Mouse (Mus musculus) forebrain, embryonic 14.5 days (tissue): ENCODE measurements around the gene Sgta. TPM values are rescaled to one million over a fixed set of nuclear protein-coding genes. Genes with fewer than 3 reads are reported as not detected.

Experiments used
- ATAC-seq: fragments of 200-750 bp; cut with Nextera tagmentation; 2 replicates; pipeline ENCODE4 v1.8.0; 2017; ENCODE audit warnings: mild to moderate bottlenecking, moderate library complexity
- DNase-seq: peaks from one replicate; pipeline ENCODE4 v3.0.0-alpha.2; 2015; ENCODE audit warnings: low spot score
- H3K27ac ChIP-seq: fragments of 300-500 bp; sonication (generic); 2 replicates; pipeline ENCODE4 v1.5.1; 2014; ENCODE audit warnings: low read depth, mild to moderate bottlenecking, control low read depth, low read length, moderate library complexity
- H3K27me3 ChIP-seq: fragments of 300-500 bp; sonication (generic); replicated peaks from 2 replicates; pipeline ENCODE4 v1.6.1; 2014; ENCODE audit warnings: low read length, control low read depth, mixed read lengths; ENCODE audit not compliant: control insufficient read depth, insufficient read depth
- H3K36me3 ChIP-seq: fragments of 300-500 bp; sonication (generic); 2 replicates; pipeline ENCODE4 v1.6.1; 2014; ENCODE audit warnings: low read length, control low read depth; ENCODE audit not compliant: control insufficient read depth, insufficient read depth
- H3K4me1 ChIP-seq: fragments of 300-500 bp; sonication (generic); 2 replicates; pipeline ENCODE4 v1.6.1; 2014; ENCODE audit warnings: antibody characterized with exemption, low read length, control low read depth; ENCODE audit not compliant: control insufficient read depth, insufficient read depth
- H3K4me2 ChIP-seq: fragments of 300-500 bp; sonication (generic); 2 replicates; pipeline ENCODE4 v1.6.1; 2014; ENCODE audit warnings: mild to moderate bottlenecking, control low read depth, low read length
- H3K4me3 ChIP-seq: fragments of 300-500 bp; sonication (generic); 2 replicates; pipeline ENCODE4 v1.5.1; 2014; ENCODE audit warnings: low read depth, low read length, control low read depth
- H3K9ac ChIP-seq: fragments of 300-500 bp; sonication (generic); 2 replicates; pipeline ENCODE4 v1.6.1; 2014; ENCODE audit warnings: mild to moderate bottlenecking, low read length, control low read depth, moderate library complexity
- H3K9me3 ChIP-seq: fragments of 300-500 bp; sonication (generic); replicated peaks from 2 replicates; pipeline ENCODE4 v1.6.1; 2016; ENCODE audit warnings: low read length, control low read depth, mixed read lengths; ENCODE audit not compliant: control insufficient read depth
- WGBS: fragments of 180-500 bp; shearing (Covaris S2); extraction: QIAGEN DNeasy Blood & Tissue Kit; methylation state at CpG from one replicate; pipeline ENCODE4 v1.1.7; 2014; 5-methylcytosine and 5-hydroxymethylcytosine counted together
- polyA plus RNA-seq: library from polyadenylated mRNA; unstranded; fragments of >200 nt; fragmentation: Nextera tagmentation; extraction: Ambion mirVana; gene quantifications from 2 replicates; pipeline ENCODE4 v1.2.1, GENCODE M21; 2014

Gene Sgta
- polyA plus RNA-seq, 1 experiment from 2014 or later: 304 TPM

GRCm38 (mm10) chr10:81026857-81027256, 33.1 kb downstream of the Sgta start:
- Histone ChIP-seq H3K4me3 (no peak overlapping the region), H3K4me1 (0 out of 2 replicates have a peak, but pooled peaks cover 8% of the 10 kb centered on the region), H3K4me2 (no peak overlapping the region), H3K27ac (no peak overlapping the region), H3K9ac (no peak overlapping the region), H3K27me3 (no peaks in the 10 kb centered on the region; the same call in 1 of the 2 replicates), H3K9me3 (no peaks in the 10 kb centered on the region), H3K36me3 (peaks cover 21% of the 10 kb centered on the region)
- ATAC-seq (no peak), DNase-seq (no peak)
- 89% methylated on average over 5 of the region's 5 CpGs for WGBS

GRCm38 (mm10) chr10:81025639-81026275, 34.2 kb downstream of the Sgta start, which contains the start of gene Diras1:
Gene Diras1, minus strand, starts transcription at chr10:81025662.
- 43% methylated on average over 12 of the region's 12 CpGs for WGBS
- Histone ChIP-seq H3K27ac (no peak within 1 kb of the TSS), H3K27me3 (no peaks in the 10 kb centered on the region; the same call in 1 of the 2 replicates), H3K4me3 (peak within 1 kb of the TSS; percentile 44), H3K4me1 (0 out of 2 replicates have a peak, but pooled peaks cover 8% of the 10 kb centered on the region), H3K4me2 (peak within 1 kb of the TSS; percentile 72), H3K9ac (peak within 1 kb of the TSS; percentile 67), H3K36me3 (peaks cover 12% of the 10 kb centered on the region), H3K9me3 (no peaks in the 10 kb centered on the region)
- ATAC-seq: no peak; the same call in 1 of the 2 replicates
- DNase-seq: no peak

- no peak for DNase-seq
- WGBS: 2% methylated on average over 21 of the region's 43 CpGs
- no peaks in the 10 kb centered on the region; the same call in 1 of the 2 replicates for H3K27me3 ChIP-seq
- 0 out of 2 replicates have a peak, but pooled peaks cover 8% of the 10 kb centered on the region for H3K4me1 ChIP-seq
- peak overlapping the region; percentile 67 for H3K9ac ChIP-seq
- H3K9me3 ChIP-seq: no peaks in the 10 kb centered on the region
- peak overlapping the region; percentile 44 for H3K4me3 ChIP-seq
- peaks cover 6% of the 10 kb centered on the region for H3K36me3 ChIP-seq
- peak; percentile 68 for ATAC-seq
- peak overlapping the region; percentile 72 for H3K4me2 ChIP-seq
- H3K27ac ChIP-seq: no peak overlapping the region
Measured at GRCm38 (mm10) chr10:81025047-81025621, 34.8 kb downstream of the Sgta start.

DNA sequence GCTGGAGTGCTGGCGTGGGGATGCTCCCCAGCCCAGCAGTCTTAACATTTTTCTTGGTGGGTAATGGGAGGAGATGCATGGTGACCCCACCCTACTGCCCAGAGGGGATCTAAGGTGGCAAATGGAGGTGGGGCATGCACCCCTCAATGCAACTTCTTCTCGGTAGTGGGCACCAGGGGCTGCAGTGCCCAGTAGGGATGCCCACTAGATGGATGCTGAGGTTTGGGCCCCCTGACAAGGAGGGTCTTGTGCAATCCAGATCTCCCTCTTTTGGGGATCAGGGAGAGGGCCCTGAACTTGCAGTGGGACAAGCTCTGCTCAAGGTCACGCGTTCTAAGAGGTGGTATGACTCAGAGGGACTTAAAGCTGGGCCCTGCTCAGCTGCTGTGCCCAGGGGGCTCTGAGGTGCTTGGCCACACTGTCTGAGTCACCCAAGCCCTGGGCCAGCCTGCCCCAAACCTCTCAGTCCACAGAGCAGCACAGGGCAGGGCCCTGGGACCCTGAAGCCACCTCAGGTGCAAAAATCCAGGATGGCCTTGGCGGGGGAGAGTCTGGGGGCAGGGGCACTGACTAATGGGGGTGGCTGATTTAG, 35.5 kb downstream of the Sgta start:
- peak overlapping the region; percentile 44 for H3K4me3 ChIP-seq
- no peaks in the 10 kb centered on the region for H3K36me3 ChIP-seq
- 73% methylated on average over 5 of the region's 5 CpGs for WGBS
- no peaks in the 10 kb centered on the region; the same call in 1 of the 2 replicates for H3K27me3 ChIP-seq
- ATAC-seq (no peak), DNase-seq (no peak)
- H3K27ac ChIP-seq: no peak overlapping the region
- 0 out of 2 replicates have a peak, but pooled peaks cover 8% of the 10 kb centered on the region for H3K4me1 ChIP-seq
- H3K9me3 ChIP-seq: no peaks in the 10 kb centered on the region
- peak overlapping the region; percentile 72 for H3K4me2 ChIP-seq
- H3K9ac ChIP-seq: peak overlapping the region; percentile 67

GRCm38 (mm10) chr10:81022744-81023143, 37.2 kb downstream of the Sgta start:
- H3K27ac ChIP-seq: no peak overlapping the region
- ATAC-seq: no peak
- no peaks in the 10 kb centered on the region for H3K36me3 ChIP-seq
- H3K4me2 ChIP-seq: no peak overlapping the region
- no peaks in the 10 kb centered on the region; the same call in 1 of the 2 replicates for H3K27me3 ChIP-seq
- no peak overlapping the region for H3K9ac ChIP-seq
- H3K4me3 ChIP-seq: no peak overlapping the region
- no peaks in the 10 kb centered on the region for H3K9me3 ChIP-seq
- H3K4me1 ChIP-seq: 0 out of 2 replicates have a peak, but pooled peaks cover 8% of the 10 kb centered on the region
- DNase-seq: no peak
- 71% methylated on average over 8 of the region's 8 CpGs for WGBS

DNA sequence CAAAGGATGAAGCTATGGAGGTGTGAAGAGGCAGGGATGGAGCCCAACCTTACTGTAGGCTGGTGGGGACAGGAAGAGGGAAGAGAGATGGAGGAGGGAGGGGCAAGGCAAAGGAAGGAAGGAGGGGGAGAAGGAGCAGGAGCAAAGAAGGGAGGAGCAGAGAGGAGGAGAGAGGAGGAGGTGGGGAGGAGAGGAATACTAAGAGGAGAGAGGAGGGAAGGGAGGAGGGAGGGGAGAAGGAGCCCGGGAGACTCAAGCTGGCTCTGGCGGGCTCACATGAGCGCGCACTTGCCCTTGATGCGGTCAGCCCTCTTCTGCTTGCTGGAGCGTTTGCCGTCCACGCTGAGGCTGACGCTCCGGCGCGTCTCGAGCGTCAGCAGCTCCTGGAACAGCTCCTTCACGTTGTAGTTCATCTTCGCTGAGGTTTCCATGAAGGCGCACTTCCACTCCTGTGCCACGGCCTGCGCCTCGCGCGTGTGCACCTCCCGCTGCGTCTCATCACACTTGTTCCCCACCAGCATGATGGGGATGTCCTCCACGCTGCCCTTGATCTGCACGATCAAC, 38.4 kb downstream of the Sgta start:
- H3K4me1 ChIP-seq: 0 out of 2 replicates have a peak, but pooled peaks cover 8% of the 10 kb centered on the region
- no peak overlapping the region for H3K4me2 ChIP-seq
- WGBS: 19% methylated on average over 26 of the region's 26 CpGs
- no peak overlapping the region for H3K4me3 ChIP-seq
- no peak for DNase-seq
- no peaks in the 10 kb centered on the region; the same call in 1 of the 2 replicates for H3K27me3 ChIP-seq
- no peak for ATAC-seq
- H3K27ac ChIP-seq: no peak overlapping the region
- no peaks in the 10 kb centered on the region for H3K36me3 ChIP-seq
- no peak overlapping the region for H3K9ac ChIP-seq
- H3K9me3 ChIP-seq: no peaks in the 10 kb centered on the region

GRCm38 (mm10) chr10:81020207-81020606, 39.8 kb downstream of the Sgta start:
- WGBS: 64% methylated on average over 2 of the region's 2 CpGs
- ATAC-seq: no peak
- Histone ChIP-seq H3K4me1 (peaks cover 6% of the 10 kb centered on the region; the same call in 1 of the 2 replicates), H3K4me2 (no peak overlapping the region), H3K9me3 (no peaks in the 10 kb centered on the region), H3K36me3 (no peaks in the 10 kb centered on the region), H3K4me3 (no peak overlapping the region), H3K9ac (no peak overlapping the region), H3K27me3 (no peaks in the 10 kb centered on the region; the same call in 1 of the 2 replicates), H3K27ac (no peak overlapping the region)
- DNase-seq: no peak

GRCm38 (mm10) chr10:81019687-81020086, 40.3 kb downstream of the Sgta start:
- DNase-seq (no peak), ATAC-seq (no peak)
- Histone ChIP-seq H3K27me3 (no peaks in the 10 kb centered on the region; the same call in 1 of the 2 replicates), H3K9ac (no peak overlapping the region), H3K27ac (no peak overlapping the region), H3K9me3 (no peaks in the 10 kb centered on the region), H3K4me2 (no peak overlapping the region), H3K4me1 (peaks cover 4% of the 10 kb centered on the region; the same call in 1 of the 2 replicates), H3K36me3 (no peaks in the 10 kb centered on the region), H3K4me3 (no peak overlapping the region)
- 78% methylated on average over 6 of the region's 6 CpGs for WGBS
